Mouse (Mus musculus): ENCODE measurements at regions not wholly inside any gene's neighbourhood (a gene's known extent, or its start where the extent isn't known, plus 50 kb on each side); places are given as distances from the start of the nearest gene placed in this dataset.

DNA sequence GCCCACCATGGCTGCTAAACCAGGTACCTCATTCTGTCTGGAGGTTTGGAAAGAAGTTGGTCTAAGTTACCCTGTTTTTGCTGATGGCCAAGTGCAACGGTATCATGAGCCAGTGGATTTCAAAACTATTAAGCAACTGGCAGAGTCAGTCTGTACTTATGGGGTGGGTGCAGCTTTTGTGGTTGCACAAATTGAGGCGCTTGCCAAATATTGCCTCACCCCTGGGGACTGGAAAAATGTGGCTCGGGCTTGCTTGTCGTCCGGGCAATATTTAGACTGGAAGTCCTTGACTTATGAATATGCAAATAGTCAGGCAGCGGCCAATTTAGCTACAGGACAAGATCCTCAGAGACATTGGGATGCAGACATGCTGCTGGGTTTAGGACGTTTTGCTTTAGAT lies 110.2 kb downstream of the Olfr164 start:
- in situ Hi-C loops (cut with MboI; ENCODE audit: low pct_unique_long_range_greater_than_20kb in 1 of 2, low sequenced_read_pairs in 2 of 2, unreplicated experiment in 1 of 2): no loop called here

DNA sequence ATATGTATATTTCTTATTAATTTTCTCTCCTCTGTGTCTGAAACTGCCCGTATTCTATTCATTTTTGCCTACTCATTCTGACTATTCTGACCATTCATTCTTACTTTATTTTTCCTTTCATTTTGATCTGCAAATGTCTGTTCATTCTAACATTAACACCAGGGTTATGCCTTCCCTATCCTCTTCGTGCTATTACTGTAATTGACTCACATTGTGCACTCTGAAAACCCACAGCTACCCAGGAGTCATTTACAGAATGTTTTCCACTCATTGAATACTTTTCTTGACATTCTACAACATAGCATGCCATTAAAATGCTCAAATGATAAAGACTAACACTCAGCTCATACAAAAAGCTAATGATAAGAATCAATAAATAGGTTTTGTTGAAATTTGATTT lies 112.9 kb downstream of the Olfr164 start:
- in situ Hi-C loops (cut with MboI; ENCODE audit: low pct_unique_long_range_greater_than_20kb in 1 of 2, low sequenced_read_pairs in 2 of 2, unreplicated experiment in 1 of 2): no loop called here

DNA sequence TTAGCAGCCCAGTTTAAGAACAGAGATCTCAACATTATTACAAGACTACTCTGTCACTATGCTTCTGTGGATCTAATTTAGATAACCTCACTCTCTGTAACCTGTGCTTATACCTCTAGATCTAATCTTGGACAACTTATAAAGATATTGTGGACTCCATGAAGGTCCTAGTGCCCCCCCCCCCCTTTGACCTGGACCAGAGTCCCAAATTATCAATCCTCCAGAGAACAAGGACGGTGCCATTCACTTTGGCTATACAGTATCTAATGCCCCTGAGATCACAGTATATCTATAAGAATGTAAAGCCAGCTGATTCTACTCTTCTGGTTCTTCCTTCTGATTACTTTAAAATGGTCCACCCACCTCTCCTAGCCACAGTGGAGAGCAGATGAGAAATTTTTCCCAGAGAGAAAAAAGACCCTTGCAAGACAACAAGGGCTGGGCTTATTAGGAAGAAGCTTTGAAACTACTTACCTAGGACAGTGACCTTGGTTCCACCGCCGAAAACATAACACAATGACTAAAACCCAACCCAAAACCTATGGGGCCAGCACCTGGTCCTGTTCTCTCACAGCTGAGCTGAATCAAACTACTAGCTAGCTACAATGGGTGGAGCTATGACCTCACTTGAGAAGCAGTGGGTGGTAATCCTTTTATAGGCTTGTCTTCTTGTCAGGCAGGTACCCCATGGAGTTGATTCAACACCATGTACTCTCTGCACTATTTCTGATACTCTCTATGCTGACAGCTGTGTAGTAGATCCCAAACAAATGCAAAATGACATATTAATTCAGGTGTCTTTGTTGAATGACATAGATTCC lies 113.9 kb downstream of the Olfr164 start:
- in situ Hi-C loops (cut with MboI; ENCODE audit: low pct_unique_long_range_greater_than_20kb in 1 of 2, low sequenced_read_pairs in 2 of 2, unreplicated experiment in 1 of 2): no loop called here

DNA sequence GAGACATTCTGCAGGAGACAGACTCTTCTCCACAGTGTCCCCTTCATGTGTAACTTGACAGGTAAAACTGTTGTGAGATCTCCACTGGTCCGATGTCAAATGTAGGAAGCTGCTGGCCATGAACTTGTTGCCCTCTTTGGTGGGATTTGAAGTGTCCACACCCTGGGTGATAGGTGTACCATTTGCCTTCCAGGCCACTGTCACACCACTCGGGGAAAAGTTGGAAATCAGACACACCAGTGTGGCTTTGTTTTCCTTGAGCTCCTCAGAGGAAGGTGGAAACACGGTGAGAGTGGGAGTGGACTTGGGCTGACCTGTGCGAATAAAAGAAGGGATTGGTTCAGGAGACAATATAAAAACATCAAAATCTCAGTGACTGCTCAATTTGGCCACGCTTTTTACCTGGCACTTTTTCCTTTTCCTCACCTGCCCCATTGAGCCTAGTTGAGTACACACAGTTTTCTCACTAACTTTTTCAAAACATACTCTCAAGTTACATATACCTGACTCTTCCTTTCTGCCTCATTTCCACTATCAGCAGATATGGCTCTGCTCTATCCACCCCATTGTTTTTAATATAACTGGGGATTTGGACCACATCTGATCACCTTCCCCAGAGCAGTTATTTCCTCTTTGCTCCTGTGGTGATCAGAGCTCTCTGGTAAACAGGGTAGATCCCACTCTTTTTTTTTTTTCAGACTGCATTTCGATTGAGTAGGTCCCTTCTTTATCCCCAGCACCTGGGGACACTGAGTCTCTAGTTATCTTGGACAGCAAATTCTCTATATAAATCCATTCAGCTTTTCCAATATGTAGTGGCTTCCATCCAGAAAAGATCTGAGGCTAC lies 115.1 kb downstream of the Olfr164 start:
- in situ Hi-C loops (cut with MboI; ENCODE audit: low pct_unique_long_range_greater_than_20kb in 1 of 2, low sequenced_read_pairs in 2 of 2, unreplicated experiment in 1 of 2): no loop called here

DNA sequence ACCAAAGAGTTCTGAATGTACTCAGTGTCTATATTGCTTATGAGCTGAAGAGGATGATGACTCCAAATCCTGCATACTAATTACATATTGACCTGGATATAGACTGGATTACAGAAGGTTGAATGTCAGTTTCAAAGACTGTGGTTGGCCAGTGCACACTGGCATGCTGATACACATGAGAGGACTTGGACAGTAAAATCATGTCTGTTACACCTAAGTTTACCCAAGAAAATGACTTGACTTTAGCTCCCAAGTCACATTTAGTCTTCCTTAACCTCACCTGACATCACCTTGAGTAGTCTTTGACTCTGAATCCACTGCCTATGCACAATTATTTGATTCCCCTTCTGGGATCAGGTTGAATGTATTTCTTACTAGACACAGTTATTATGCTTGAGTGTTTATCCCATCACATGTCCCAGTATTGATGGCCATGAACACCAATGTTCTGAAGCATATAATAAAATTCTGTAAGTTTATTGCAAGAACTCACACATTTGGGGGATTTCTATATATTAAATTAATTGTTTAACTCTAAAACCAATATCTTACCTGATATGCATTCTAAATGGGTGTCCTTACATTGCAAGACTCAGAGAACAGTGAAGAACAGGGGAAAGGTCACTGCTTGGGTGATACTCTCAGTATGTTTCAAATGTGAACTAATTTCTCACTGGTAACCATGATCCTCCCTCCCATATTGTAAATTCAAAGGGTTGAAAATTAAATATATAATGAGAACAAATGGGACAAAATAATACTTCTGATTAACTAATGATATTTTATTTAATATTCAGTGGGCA lies 116.0 kb downstream of the Olfr164 start:
- in situ Hi-C loops (cut with MboI; ENCODE audit: low pct_unique_long_range_greater_than_20kb in 1 of 2, low sequenced_read_pairs in 2 of 2, unreplicated experiment in 1 of 2): no loop called here

DNA sequence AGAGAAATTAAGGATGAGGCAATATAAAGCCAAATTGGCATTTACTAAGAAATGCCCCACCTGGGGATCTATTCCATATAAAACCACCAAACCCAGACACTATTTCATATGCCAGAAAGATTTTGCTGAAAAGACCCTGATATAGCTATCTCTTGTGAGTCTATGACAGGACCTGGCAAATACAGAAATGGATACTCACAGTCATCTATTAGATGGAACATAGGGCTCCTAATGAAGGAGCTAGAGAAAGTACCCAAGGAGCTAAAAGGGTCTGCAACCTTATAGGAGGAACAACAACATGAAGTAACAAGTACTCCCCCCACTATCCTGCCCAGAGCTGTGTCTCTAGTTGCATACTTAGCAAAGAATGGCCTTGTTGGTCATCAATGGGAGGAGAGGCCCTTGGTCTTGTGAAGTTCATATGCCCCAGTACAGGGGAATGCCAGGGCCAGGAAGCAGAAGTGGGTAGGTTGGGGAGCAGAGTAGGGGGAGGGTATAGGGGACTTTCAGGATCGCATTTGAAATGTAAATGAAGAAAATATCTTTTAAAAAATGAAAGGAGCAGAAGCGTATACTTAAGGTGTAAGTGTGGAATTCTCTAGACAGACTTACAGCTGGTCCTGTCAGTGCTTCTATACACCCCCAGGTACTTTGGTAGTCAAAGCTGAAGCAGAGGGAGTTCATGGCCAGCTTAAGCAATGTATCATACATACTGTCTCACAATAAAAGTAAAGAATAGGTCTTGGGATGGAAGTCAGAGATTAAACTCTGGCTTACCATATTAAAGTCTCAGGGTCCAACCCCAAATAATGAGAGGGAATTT lies 128.2 kb downstream of the Olfr164 start:
- in situ Hi-C loops (cut with MboI; ENCODE audit: low pct_unique_long_range_greater_than_20kb in 1 of 2, low sequenced_read_pairs in 2 of 2, unreplicated experiment in 1 of 2): no loop called here

DNA sequence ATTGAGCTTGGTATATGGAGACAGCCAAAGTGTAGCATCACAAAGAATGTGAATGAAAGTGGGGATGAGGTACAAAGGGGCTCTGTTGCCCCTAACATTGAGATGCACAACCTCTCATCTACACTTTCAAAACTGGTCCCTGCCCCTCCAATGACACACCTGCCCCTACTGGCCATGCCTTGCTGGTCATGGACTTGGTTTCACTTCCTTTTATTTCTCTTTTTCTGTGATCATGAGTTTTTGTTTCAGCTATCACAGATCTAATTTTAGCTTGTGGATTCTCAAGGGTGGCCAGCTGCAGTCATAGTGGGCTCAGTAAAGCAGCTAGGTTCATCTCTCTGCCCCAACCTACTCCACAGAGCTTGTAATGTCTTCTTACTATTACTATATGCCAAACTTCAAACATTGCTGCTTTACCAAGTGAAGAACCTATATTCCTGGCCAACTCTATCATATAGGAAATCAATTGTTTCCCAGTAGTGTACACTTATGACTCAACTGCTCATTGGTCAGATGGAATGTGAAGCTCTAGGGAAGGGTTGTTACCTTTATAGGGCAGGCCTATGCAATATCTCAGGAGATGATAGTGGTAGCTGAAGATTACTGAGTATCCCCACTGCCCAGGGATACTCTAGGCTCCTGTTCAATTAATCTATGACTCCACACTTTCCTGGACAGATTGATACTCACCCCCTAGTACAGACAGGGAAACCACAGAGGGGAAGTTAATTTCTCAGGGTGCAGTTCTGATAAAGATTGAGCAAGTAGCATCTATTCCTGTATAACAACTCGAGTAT lies 134.5 kb downstream of the Olfr164 start:
- in situ Hi-C loops (cut with MboI; ENCODE audit: low pct_unique_long_range_greater_than_20kb in 1 of 2, low sequenced_read_pairs in 2 of 2, unreplicated experiment in 1 of 2): no loop called here

DNA sequence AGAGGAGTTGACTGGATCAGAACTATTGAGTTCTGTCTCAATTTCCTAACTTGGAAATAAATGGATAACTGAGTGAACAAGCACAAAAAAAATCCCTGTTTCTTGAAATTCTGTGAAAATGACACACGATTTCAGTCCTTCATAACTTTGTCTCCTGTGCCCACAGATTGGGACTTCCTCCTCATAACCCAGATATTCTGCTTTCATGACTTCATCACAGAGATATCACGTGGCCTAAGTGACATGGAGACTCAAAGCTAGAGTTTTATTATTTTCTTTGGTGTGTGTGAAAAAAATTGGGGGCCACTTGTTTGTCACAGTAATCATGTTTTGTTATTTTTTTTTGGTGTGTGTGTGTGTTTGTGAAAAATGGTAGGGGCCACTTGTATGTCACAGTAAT lies 160.8 kb downstream of the Olfr164 start:
- in situ Hi-C loops (cut with MboI; ENCODE audit: low pct_unique_long_range_greater_than_20kb in 1 of 2, low sequenced_read_pairs in 2 of 2, unreplicated experiment in 1 of 2): loop anchor here in 1 of 2 experiments (25.0 kb wide), 1 partner anchor 234 kb away; no protein-coding TSS in a partner anchor

DNA sequence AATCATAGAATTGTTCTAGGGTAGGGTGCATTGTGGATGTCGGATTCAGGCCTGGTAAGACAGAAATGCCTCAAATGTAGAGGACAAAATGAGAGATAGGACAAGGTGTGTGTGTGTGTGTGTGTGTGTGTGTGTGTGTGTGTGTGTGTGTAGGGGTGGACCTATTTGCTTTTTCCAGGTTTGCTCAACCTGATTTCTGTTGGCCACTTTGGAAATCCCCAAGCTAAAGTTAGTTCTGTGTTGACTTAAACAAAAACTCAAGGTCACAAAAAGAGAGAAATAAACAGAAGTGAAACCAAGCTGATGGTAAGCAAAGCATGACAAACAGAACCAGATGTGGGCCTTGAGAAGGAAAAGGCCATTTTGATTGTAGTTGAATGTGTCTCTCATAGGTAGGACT lies 161.4 kb downstream of the Olfr164 start:
- in situ Hi-C loops (cut with MboI; ENCODE audit: low pct_unique_long_range_greater_than_20kb in 1 of 2, low sequenced_read_pairs in 2 of 2, unreplicated experiment in 1 of 2): loop anchor here in 1 of 2 experiments (25.0 kb wide), 1 partner anchor 235 kb away; no protein-coding TSS in a partner anchor

DNA sequence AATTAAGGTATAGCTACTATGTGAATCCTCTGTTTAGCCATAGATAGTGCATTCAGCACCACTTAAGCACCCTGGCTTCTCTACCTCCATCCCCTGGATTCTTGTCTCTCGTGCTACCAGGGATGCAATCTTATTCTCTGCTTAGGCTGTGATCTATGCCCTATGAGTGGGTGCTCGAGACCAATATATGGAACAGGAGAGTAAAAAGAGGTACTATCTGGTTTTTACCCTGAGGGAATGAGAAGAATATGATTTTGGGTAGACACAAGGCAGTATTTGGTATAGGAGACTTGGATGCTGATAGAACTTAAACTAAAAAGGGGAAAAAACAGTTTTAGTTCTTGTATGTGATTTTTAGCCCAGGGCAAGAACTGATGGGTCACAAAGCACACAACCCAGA lies 162.8 kb downstream of the Olfr164 start:
- in situ Hi-C loops (cut with MboI; ENCODE audit: low pct_unique_long_range_greater_than_20kb in 1 of 2, low sequenced_read_pairs in 2 of 2, unreplicated experiment in 1 of 2): loop anchor here in 1 of 2 experiments (25.0 kb wide), 1 partner anchor 236 kb away; no protein-coding TSS in a partner anchor

DNA sequence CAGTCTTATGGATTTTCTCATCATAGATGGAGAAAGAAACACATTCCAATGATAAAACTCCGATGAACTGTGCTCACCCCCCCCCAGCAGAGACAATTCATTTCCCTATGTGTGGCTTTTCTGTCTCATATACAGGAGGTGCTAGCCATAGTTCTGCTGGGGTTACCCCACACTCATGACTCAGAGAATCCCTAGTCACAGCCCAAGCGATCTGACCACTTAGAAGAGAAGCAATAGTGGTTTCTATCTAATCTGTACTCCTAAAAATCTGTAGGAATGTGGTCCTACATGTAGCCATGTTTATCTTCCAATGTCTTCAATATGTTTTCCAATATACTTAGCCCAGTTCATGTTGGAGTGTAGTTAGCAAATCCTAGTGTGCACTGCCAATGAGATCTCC lies 163.3 kb downstream of the Olfr164 start:
- in situ Hi-C loops (cut with MboI; ENCODE audit: low pct_unique_long_range_greater_than_20kb in 1 of 2, low sequenced_read_pairs in 2 of 2, unreplicated experiment in 1 of 2): loop anchor here in 1 of 2 experiments (25.0 kb wide), 1 partner anchor 237 kb away; no protein-coding TSS in a partner anchor

DNA sequence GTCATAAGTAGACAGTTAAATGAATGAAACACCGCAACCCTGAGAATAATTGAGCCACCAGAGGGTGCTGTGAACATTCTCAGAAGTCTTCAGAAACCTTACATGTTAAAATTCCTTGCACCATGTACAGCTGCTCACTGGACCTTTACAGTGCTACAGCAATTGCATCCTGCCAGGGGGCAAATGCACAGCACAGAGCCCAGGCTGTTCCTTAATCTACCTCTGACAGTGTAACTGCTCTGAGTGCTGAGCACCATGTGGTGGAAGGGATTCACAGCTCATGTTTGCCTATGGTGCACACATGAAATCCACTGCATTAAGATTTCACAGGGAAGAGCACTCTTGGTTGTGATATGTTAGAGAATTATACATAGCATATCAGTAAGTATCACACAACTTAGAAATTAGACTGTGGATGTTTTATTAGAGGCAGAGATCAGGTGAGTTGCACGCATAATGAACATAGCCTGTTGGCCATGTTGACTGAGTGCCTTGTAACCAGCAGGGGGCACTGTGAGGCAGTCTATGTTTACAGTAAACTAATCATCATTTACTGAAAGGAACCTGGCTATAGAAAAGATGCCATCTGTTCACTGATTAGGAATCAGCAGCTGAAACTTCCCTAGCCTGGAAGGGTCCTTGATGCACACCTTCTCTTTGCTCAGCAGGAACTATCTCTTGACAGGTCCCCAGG lies 167.4 kb downstream of the Olfr164 start:
- in situ Hi-C loops (cut with MboI; ENCODE audit: low pct_unique_long_range_greater_than_20kb in 1 of 2, low sequenced_read_pairs in 2 of 2, unreplicated experiment in 1 of 2): no loop called here
